Mouse (Mus musculus) kidney, adult 8-10 months (tissue): Measurements from ENCODE around the gene Hephl1.
"Not testable (repeated sequence)": the region's sequence is repeated elsewhere in the genome, so short reads cannot be mapped to it uniquely, and the experiment has no call there.

Experiments used
- DNase-seq, 2 experiments: peaks; one replicate each; pipeline ENCODE4 v3.0.0; 2022

Gene Hephl1

GRCm38 (mm10) chr9:15112008-15112407 is at the start of gene Hephl1:
Gene Hephl1 (minus strand): TSS chr9:15112108.
- no peak for DNase-seq

GRCm38 (mm10) chr9:15149246-15149926 is 37.5 kb upstream of the Hephl1 start:
- DNase-seq: no peak

DNA sequence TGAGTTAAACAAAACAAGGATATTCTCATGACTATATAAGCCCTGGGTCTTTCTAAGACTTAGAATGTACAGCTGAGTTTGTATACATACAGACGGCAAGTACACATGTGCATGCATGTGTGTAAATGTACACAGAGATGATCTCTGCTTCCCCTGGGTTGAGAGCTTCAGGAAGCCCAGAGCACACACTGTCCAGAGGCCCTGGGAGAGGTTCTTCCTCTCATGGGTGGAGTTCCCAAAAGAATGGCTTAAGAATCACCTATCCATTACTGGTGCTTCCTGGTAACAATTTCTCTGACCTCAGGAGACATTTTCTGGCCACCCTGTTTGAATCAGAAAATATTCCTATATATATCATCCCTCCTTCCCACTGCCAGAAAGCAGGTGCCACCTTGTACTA is 28.6 kb upstream of the Hephl1 start:
- no peak for DNase-seq

DNA sequence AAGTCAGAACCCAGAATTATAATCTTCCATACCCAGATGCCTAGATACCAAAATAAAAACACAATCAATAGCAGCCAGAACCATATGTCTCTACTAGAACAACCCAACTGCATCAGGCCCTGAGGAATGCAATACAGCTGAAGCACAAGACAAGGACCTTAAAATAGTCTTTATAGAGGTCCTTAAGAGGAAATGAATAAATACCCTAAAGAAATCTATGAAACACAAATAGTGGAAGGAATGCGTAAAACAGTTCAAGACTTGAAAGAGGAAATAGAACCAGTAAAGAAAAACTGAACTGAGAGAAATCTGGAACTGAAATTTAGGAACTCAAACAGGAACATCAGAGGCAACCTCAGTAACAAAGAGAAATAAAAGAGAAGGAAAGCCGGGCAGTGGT is 14.0 kb upstream of the Hephl1 start:
- no peak for DNase-seq

- no peak for DNase-seq
Observed at GRCm38 (mm10) chr9:15122431-15122830, 10.5 kb upstream of the Hephl1 start.

DNA sequence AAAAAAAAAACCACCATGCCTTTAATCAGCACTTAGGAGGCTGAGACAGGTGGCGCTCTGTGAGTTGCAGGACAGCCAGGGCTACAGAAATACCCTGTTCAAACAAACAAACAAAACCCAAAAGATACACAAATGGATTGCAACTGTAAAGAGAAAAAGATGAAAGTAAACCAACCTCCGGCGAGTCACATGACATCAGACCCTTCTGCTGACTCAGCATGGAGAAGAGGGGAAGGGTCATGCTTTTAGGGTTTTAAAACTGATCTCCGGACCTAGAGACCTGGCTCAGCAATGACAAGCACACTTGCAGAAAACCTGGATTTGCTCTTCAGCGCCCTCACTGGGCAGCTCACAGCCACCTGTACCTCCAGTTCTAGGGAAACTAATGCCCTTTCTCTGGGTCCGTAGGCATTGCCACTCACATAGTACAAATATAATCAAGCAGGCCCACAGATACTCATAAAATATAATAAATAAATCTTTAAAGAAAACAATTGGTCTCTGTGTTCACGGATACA is 9.0 kb upstream of the Hephl1 start:
- DNase-seq: no peak

- DNase-seq: no peak
Observed at GRCm38 (mm10) chr9:15120209-15120608, 8.3 kb upstream of the Hephl1 start.

GRCm38 (mm10) chr9:15119515-15119914 is 7.6 kb upstream of the Hephl1 start:
- DNase-seq: no peak

DNA sequence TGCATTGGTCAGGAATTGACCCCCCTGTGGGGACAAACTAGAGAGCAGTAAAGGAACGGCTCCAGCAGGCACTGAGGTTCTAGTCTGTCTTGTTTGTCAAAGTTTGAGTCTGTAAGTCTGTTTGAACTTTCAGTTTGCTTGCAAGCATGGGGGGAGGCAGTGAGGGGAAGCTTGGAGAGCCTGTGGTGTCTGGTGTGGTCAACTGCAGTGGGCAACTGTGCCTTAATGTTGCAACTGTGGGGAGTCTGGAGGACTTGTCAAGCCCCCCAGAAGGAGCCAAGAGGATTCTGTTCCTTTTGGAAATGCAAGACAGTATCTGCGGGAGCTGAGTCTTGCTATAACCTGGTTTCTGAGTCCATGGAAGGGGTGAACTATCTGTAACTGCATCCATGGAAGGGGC is 4.3 kb upstream of the Hephl1 start:
- no peak for DNase-seq

DNA sequence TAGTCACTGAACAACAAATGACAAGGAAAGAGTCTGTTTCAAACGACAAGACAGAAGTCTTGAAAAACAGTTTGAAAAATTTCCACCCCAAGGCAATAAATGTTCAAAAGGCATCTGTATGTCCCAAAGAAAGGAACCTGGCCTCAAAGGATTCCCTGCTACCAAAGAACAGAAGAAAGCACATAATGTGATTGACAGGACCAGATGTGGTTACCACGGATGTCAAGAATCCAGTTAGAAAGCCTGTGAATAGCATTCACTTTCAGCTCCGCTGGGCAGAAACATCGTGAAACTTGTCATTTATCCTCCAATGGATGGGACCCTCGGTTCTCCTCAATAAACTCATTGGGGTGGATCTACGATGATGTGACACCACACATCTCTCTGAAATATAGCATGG is 2.2 kb upstream of the Hephl1 start:
- no peak for DNase-seq

- no peak for DNase-seq
Observed at GRCm38 (mm10) chr9:15108101-15108500, 3.8 kb downstream of the Hephl1 start.

DNA sequence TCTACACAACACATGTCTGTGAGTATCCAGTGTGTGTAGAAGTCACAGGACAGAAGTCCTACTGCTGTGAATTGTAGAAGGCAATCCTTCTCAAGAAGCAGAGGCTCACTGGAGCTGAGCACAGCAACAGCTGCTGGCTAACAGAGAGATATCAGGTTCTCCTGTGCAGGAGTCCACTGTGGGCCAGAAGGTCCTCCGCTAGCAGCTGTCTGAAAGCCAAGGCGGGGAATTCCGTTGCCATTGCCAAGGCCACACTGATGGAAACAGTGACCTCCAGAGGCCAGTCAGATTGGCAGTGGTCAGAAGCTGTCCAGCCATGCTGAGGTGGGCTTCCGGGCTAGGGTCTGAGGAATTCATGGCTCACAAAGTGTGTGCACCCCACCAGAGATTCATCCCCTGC is 6.8 kb downstream of the Hephl1 start:
- no peak for DNase-seq

- DNase-seq: no peak
Observed at GRCm38 (mm10) chr9:15103579-15104300, 8.2 kb downstream of the Hephl1 start.

- DNase-seq: no peak
Observed at GRCm38 (mm10) chr9:15101531-15102161, 10.3 kb downstream of the Hephl1 start.

DNA sequence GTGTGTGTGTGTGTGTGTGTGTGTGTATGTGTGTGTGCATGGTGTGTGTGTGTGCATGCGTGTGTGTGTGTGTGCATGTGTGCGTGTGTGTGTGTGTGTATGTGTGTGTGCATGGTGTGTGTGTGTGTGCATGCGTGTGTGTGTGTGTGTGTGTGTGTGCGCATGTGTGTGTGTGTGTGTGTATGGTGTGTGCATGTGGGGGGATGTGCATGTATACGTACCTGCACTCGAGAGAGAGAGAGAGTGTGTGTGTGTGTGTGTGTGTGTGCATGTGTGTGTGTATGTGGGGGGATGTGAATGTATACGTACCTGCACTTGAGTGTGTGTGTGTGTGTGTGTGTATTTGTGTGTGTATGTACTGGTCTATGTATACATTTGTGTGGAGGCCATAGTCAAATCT is 13.5 kb downstream of the Hephl1 start:
- DNase-seq: not testable (repeated sequence)

- DNase-seq: no peak
Observed at GRCm38 (mm10) chr9:15097172-15097571, 14.7 kb downstream of the Hephl1 start.

DNA sequence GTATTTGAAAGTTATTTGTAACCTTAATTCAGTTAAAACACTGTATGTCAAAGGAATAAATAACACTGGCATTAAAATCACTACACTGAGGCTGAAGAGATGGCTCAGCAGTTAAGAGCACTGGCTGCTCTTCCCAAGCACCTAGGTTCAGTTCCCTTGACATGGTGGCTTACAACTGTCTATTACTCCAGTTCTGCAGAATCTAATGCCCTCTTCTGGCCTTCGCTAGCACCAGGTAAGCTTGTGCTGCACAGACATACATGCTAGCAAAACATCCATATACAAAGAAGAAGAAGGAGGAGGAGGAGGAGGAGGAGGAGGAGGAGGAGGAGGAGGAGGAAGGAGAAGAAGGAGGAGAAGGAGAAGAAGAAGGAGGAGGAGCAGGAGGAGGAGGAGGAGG is 15.7 kb downstream of the Hephl1 start:
- no peak for DNase-seq

DNA sequence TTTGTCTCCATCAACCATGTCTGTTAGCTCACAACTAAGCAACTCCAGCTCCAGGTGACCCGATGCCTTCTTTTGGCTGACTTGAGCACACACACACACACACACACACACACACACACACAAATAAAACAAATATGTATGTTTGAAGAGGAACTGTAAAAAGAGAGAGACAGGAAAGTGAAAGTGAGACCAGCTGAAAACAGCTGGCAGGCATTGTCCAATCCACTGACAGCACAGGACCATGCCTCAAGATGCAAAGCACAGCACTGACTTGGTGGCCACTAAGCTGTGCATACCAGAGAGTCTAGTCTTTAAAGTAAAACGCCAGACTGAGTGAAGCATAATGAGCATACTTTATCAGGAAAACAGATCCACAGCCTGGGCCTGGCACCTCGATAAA is 16.7 kb downstream of the Hephl1 start:
- no peak for DNase-seq

- peak in 1 of 2 experiments; percentile 2 for DNase-seq
Observed at GRCm38 (mm10) chr9:15068686-15069295, 43.1 kb downstream of the Hephl1 start.

DNA sequence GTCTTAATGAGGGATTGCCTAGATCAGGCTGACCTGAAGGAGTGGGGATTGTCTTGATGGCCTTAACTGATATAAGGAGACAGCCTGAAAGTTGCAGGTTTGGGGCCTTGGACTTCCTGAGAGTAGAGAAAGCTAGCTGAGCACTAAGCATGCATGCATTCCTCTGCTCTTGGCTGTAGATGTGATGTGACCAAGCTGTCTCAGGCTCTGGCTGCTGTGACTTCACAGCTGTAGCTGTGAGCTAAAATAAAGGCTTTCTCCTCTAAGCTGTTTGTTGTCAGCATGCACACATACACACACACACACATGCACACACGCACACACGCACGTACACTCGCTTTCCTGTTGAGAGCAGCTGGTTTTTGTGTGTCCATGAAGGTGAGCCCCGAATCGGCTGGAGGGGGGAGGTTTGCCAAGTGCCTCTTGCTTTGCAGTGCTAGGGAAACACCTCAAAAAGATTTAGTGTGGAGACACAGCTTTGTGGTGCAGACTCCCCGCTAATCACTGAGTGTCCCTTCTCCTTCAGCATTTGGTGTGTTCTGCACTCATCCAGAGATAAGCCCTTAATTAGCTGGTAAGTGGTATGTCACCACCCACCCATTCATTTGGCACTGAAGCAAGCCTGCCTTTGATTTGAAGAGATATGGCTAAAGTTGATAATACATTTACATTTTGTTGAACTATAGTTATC is 43.8 kb downstream of the Hephl1 start:
- DNase-seq: no peak

GRCm38 (mm10) chr9:15064176-15064575 is 47.7 kb downstream of the Hephl1 start:
- no peak for DNase-seq

GRCm38 (mm10) chr9:15060847-15061246 is 51.1 kb downstream of the Hephl1 start:
- no peak for DNase-seq

GRCm38 (mm10) chr9:15060026-15060425 is 51.9 kb downstream of the Hephl1 start:
- no peak for DNase-seq
